Mouse (Mus musculus) right cerebral cortex, adult 18-20 months (tissue): Measurements from ENCODE around the gene Pomt1.
A peak's percentile ranks its signal among the peaks of the same experiment; 100 is the strongest.

ENCODE experiments used
- DNase-seq: peaks from one replicate; pipeline ENCODE4 v3.0.0; 2022; ENCODE audit warnings: mixed read lengths

Pomt1 gene

DNA sequence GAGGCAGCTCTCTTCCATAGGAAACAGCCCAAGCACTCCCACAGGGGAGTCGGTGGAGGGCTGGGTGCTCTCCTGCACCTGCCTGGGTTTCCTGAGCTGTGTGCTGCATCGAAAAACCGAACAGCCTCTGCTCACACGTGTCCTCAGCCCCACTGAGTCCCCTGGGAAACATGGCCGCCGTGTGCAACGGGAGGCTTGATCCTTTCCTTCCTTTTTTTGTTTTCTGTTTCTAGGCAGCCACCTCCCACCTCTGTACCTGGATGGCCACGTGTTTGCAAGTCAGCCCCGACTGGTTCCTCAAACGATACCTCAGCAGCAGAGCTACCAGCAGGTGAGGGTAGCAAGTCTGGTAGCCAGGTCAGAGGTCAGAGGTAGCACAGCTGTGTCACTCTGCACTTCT is 14.3 kb upstream of the Pomt1 start:
- DNase-seq: no peak

DNA sequence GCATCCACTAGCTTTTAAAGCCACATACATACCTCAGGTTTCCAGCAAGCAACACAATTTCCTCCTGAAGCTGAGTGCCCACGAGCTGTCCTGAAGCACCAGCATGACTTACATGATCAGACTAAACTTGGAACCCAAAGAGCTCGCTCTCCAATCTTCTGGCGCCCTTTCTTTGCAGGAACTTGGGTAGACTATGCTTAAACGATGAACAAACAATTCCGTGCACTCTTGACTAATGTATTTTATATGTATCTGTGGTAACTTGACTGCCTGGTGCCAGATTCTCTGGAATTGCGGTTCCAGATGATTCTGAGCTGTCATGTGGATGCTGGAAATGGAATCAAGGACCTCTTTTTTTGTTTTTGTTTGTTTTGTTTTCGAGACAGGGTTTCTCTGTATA is 957 bp upstream of the Pomt1 start:
- DNase-seq: no peak

- peak; percentile 50 for DNase-seq
These were observed 534 bp downstream of the Pomt1 start for GRCm38 (mm10) chr2:32236760-32237487.

GRCm38 (mm10) chr2:32237571-32237970 is 1.2 kb downstream of the Pomt1 start:
- no peak for DNase-seq

DNA sequence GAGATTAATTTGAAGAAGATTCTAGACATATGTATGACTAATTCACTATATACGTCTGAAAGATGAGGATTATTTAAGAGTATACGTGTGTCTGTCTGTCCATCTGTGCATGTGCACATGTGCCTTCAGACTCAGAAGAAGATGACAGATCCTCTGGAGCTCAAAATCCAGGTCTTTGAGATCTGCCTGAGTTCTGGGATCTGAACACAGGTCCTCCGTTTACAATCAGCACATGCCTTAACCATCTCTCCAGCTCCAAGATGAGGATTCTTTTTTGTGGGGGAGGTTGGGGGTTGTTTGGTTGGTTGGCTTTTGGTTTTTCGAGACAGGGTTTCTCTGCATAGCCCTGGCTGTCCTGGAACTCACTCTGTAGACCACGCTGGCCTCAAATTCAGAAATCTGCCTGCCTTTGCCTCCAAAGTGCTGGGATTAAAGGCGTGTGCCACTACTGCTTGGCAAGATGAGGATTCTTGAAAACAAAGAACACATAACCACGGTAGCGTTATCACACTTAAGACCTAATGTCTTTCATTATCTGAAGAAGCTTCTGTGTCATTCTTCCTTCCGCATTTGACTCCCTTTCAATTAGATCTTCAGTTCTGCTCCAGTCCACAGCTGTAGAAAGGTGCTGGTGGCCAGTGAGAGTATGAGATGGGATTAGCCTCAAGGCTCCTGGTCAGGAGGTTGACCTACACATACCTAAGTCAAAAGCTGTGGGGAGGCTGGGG is 2.5 kb downstream of the Pomt1 start:
- DNase-seq: no peak

DNA sequence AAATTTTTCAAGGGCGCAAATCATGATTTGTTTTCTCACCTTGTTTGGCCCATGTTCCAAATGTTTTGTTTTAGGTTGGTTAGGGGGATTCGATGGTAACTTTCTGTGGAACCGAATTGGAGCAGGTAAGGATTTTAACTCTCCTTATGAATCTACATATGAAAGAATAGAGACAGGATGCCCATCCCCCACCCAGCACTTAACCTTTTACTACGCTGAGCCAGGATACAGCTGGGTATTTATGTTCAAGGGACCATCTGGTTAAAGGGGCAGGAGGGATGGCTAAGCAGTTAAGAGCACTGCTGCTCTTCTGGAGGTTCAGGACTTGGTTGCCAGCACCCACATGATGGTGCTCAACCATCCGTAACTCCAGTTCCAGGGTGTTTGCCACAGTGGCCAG is 4.2 kb downstream of the Pomt1 start:
- no peak for DNase-seq

DNA sequence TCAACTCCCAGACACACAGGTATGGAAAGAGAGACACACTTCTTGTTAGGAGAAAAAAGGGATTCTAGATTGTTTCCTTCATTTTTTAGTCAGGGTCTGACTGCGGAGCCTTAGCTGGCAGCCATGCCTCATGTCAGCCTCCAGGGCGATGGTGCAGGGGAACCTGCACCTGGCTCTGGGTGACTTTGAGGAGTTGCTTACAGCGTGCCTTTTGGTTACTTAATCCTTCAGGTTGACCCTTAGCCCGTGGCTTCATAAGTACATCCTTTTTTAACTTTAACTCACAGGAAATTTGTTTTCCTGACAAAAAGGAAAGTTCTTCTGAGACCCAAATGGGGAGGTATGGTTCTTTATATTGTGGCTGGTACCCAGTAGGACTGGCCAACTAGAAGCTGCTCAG is 6.6 kb downstream of the Pomt1 start:
- no peak for DNase-seq

DNA sequence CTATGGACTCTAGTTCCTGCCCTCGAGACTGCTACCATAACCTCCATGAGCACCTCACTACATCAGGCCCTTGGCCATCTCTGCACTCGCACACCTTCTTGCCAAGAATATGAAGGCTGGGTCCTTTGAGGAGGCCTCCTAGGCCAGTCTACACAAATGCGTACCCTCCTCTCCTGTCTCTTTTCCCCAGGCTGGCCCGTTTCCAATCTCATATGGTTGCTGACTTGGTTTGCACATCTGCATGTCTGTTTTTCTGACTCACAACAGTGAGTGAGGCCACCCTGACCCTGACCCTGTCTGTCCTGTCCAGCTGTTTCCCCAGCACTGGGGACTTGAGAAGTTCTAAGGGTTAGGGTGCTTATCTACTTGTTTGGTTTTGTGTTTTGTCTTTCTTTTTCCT is 10.4 kb downstream of the Pomt1 start:
- no peak for DNase-seq

DNA sequence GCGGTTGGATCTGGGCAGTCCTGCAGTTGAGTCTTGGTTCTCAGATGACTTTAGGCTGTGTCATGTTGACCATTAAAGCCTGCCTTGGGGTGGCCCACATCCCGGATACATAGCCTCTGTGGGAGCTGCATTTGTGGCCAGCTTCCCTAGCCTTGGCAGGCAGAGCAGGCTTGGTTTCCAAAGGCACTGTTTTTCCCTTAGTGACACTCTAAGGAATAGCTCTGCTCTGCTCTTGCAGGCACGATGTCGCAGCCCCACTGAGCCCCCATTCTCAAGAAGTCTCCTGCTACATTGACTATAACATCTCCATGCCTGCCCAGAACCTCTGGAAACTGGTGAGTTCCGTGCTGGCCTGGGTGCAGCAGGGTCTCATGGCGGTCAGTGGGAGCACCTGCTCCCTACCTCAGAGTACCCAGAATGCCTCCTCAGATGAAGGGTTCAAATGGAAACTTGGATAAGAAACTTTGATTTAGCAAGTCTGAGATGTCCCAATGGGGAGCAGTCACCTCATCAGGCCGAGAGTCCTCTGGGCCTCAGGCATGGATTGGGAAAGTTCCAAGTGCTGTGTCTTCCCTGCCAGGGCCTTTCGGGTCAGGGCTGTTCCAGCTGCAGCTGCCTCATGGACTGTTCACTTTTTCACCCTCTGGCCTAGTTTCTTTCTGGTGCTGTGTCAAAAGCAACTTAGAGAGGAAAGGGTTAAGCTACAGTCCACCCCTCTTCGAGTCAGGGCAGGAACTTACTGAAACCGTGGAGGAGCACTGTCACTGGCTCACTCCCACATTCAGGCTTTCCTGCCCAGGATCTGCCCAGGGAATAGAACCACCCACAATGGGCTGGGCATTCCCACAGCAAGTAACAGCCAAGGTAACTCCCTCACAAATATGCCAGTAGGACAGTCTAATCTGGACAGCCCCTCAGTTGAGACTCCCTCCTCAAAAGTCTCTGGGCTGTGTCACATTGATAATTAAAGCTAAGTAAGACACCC is 12.3 kb downstream of the Pomt1 start:
- no peak for DNase-seq

DNA sequence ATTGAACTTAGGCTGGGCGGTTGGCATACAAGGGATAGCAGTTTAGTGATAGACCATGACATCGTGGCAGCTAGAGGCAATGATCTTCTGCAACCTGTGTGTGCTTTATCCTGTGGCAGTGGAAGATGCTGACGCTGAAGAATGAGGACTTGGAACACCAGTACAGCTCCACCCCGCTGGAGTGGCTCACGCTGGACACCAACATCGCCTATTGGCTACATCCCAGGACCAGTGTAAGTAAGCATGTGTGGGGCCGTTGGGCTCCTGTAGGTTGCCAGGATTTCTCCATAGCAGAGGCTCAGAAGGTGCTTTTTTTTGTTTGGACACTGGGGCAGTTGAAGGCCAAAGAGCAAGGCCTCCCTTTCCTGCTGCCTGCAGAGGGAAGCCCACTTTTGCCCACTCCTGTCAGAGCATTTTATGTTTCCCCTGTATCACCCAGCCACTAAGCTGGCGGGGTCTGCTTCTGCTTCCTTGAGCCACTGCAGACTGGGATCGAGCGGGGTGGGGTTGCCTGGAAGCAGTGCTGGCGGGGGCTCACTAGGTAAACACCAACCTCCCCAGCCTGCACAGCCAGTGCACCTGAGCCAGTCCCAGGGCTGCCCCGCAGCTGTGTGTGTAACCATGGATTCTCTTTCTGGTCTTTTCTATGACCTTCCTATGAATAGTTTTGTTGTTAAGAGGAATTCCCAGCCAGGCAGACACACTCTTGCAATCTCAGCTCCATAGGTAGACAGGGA is 15.6 kb downstream of the Pomt1 start:
- DNase-seq: no peak

DNA sequence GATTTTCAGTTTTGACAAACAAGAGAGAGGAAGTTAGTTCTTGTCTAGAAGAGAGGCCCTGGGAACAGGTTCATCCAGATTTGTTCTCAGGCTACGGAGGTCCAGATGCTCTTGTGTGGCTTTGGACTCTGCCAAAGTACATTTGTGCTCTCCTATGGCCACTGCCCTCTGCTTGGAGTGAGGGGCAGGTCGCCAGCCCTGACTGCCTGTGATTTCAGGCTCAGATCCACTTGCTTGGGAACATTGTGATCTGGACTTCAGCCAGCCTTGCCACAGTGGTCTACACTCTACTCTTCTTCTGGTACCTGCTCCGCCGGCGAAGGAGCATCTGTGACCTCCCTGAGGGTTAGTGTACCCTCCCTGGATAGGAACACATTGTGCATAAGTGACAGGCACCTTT is 16.3 kb downstream of the Pomt1 start:
- DNase-seq: no peak

DNA sequence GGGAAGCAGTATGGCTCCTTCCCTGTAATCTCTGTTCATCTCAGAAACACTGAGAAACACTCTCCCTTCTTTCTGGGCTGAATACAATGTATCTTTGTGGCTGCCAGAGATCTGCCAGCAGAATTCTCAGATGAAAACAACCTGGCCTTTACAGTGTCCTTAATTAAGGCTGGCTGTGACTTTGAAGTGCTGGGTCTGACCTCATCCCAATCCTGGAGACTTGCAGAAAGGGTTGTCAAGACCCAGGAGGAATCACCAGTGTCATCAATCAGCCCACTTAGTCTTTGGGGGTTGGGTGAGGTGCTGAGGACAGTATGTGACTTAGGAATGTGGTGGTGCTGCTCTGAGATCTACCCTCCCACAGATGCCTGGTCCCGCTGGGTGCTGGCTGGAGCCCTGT is 17.0 kb downstream of the Pomt1 start:
- no peak for DNase-seq

DNA sequence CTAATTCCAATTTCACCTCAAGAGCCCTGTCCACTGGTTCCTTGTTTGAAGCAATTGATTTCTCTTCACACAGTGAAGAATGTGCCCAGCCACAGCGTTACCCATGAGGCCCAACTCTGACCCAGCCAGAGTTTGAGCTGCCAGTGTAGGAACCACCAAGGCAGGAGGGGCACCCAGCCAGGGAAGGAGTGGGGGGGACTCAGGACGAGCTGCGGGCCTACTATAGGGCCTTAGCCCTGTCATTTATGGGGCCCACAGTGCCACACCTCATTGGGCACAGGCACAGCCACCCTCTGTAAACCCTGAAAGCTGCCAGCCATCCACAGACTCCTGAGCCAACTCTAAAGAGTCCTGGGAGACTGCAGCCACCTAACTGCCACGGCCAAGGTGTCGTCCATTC is 18.2 kb downstream of the Pomt1 start:
- DNase-seq: no peak

GRCm38 (mm10) chr2:32256273-32256672 is 19.9 kb downstream of the Pomt1 start:
- DNase-seq: no peak

GRCm38 (mm10) chr2:32258887-32259533 is 22.6 kb downstream of the Pomt1 start:
- DNase-seq: no peak

GRCm38 (mm10) chr2:32259657-32260417 is 23.4 kb downstream of the Pomt1 start, which contains the start of gene Uck1:
TSS of gene Uck1 (minus strand) at chr2:32260159.
- DNase-seq: peak; percentile 92

GRCm38 (mm10) chr2:32260635-32261034 is 24.2 kb downstream of the Pomt1 start:
- DNase-seq: no peak

DNA sequence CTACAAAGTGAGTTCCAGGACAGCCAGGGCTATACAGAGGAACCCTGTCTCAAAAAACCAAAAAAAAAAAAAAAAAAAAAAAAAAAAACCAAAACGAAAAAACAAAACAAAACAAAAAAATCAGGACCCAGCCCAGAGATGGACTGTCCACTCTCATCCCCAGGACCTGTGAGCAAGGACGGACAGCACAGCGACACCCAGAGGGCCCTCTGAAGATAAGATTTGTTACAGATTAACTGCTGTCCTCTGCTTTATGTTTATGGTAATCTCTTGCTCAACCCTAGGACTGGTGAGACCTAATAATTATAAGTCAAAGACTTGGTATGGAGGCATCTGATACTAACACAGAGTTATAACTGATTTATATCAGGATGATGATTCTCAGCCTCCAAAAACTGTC is 39.4 kb downstream of the Pomt1 start:
- no peak for DNase-seq

GRCm38 (mm10) chr2:32282289-32282688 is 45.9 kb downstream of the Pomt1 start:
- no peak for DNase-seq

GRCm38 (mm10) chr2:32282727-32283126 is 46.3 kb downstream of the Pomt1 start:
- peak; percentile 48 for DNase-seq

- DNase-seq: no peak
These were observed 47.6 kb downstream of the Pomt1 start for GRCm38 (mm10) chr2:32283986-32284385.
